Mouse (Mus musculus) midbrain, embryonic 12.5 days (tissue): ENCODE results near the gene Zscan10. TPM values are rescaled to one million over a fixed set of nuclear protein-coding genes. Genes with fewer than 3 reads are reported as not detected.

Experiments used
- ATAC-seq: fragments of 200-750 bp; cut with Nextera tagmentation; 2 replicates; pipeline ENCODE4 v1.8.0; 2017; ENCODE audit warnings: low read depth, moderate TSS enrichment, moderate library complexity; ENCODE audit not compliant: low FRiP score
- H3K27ac ChIP-seq: fragments of 300-500 bp; sonication (generic); replicated peaks from 2 replicates; pipeline ENCODE4 v1.5.1; 2016; ENCODE audit warnings: mild to moderate bottlenecking
- H3K27me3 ChIP-seq: fragments of 300-500 bp; sonication (generic); 2 replicates; pipeline ENCODE4 v1.6.1; 2016; ENCODE audit warnings: mild to moderate bottlenecking
- H3K36me3 ChIP-seq: fragments of 300-500 bp; sonication (generic); 2 replicates; pipeline ENCODE4 v1.6.1; 2016
- H3K4me1 ChIP-seq: fragments of 300-500 bp; sonication (generic); 2 replicates; pipeline ENCODE4 v1.6.1; 2016
- H3K4me2 ChIP-seq: fragments of 300-500 bp; sonication (generic); replicated peaks from 2 replicates; pipeline ENCODE4 v1.6.1; 2016; ENCODE audit warnings: mild to moderate bottlenecking, moderate library complexity
- H3K4me3 ChIP-seq: fragments of 300-500 bp; sonication (generic); 2 replicates; pipeline ENCODE4 v1.5.1; 2016; ENCODE audit warnings: mild to moderate bottlenecking
- H3K9ac ChIP-seq: fragments of 300-500 bp; sonication (generic); replicated peaks from 2 replicates; pipeline ENCODE4 v1.6.1; 2016; ENCODE audit warnings: mild to moderate bottlenecking, moderate library complexity
- H3K9me3 ChIP-seq: fragments of 300-500 bp; sonication (generic); 2 replicates; pipeline ENCODE4 v1.6.1; 2016; ENCODE audit warnings: mild to moderate bottlenecking
- WGBS: fragments of 180-500 bp; shearing (Covaris S2); methylation state at CpG from one replicate; pipeline ENCODE4 v1.1.7; 2016; 5-methylcytosine and 5-hydroxymethylcytosine counted together
- polyA plus RNA-seq: library from polyadenylated mRNA; unstranded; fragments of >200 nt; fragmentation: Nextera tagmentation; extraction: Ambion mirVana; gene quantifications from 2 replicates; pipeline ENCODE4 v1.2.1, GENCODE M21; 2016

Gene Zscan10
- 0.16 TPM in 1 of 2 replicates, not detected in the other for polyA plus RNA-seq

DNA sequence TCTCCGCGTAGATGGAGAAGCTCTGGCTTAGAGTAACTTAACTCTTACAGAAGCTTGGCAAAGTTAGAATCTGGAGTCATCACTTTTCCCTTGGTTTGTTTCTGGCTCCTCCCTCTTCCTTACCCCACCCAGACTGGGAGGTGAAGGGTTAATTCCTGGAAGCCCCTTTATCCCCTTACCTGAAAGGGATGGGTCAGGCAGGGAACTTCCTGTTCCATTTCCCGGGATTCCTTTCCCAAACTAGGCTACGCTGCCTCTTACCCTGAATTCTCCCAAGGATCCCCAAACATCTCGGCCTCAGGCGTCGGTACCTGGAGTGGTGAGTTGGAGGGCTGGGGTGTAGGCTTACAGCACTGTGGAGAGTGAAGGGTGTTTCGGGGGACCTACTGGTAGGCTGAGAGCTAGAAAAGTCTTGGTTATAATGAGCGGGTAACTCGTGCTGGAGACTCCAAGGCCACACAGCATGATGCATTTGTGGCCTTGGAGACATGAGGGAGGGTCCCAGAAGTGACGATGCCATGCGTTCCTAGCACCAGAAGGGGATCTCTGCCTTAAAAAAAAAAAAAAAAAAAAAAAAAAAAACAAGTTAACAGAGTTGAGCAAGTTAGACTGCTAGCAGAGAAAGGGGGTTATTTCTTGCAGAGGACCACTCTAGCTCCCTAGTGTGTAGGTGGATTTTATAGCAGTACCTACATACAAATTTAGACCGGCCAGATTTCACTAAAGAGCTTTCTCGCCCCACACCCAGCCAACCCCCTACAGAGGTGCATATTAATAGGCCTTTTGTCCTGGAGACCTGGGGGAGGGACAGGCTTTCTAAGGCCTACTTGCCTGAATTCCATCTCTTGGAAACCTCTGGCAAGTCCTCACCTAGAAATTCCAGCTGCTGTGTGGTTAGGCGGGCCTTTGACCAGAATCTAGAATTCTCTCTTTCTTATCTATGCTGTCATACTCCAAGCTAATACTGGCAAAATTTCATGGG, at the start of gene Zscan10:
Gene Zscan10 (plus strand): TSS at position 216 of the 982 bp plus-strand sequence.
- peaks cover 11% of the 10 kb centered on the region; the same call in 1 of the 2 replicates for H3K4me1 ChIP-seq
- peak within 1 kb of the TSS; percentile 62 for H3K4me2 ChIP-seq
- H3K4me3 ChIP-seq, result no peak within 1 kb of the TSS
- WGBS, result 22% methylated on average over 15 of the region's 15 CpGs
- no peaks in the 10 kb centered on the region for H3K9me3 ChIP-seq
- no peak for ATAC-seq
- H3K36me3 ChIP-seq, result no peaks in the 10 kb centered on the region
- H3K27ac ChIP-seq, result no peak within 1 kb of the TSS
- no peak within 1 kb of the TSS for H3K9ac ChIP-seq
- no peaks in the 10 kb centered on the region for H3K27me3 ChIP-seq

DNA sequence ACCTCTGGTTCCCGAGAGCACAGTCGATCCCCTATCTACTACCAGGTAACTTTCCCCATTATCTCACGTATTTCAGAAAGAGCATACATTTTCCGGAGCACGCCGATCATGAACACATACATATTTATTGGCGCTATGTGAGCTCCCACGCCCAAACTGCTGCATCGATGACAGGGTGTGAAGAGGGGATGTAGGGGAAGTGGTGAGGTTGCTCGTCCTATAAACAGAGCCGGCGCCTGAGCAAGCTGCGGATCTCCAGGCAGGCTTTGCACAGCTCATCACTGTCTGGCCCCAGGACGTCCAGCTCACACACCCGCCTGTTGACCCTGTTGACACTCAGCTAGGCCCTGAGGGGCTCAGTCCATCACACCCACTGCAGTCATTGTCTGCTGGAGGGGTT, 49.8 kb upstream of the Zscan10 start:
- peak overlapping the region; percentile 59 for H3K4me3 ChIP-seq

DNA sequence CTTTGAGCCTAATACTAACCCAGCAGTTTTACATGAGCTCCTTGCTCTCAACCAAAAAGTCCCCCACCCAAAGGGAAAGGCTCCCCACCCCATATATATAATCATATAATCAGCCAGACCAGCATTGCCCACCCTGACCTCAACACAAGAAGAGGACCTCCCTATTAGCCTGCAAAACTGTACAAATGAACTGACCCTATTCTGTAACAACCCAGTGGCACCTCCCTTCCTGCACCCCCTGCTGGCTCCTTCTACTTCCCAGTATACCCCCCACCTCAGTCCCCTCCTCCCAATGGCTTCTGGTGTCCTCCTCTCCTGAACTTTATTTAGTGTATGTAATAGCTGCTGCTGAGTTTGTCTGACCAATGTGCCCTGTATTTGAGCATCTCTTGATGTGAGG, 49.2 kb upstream of the Zscan10 start:
- no peak for ATAC-seq
- Histone ChIP-seq H3K27me3 (peaks cover 6% of the 10 kb centered on the region), H3K4me3 (peak overlapping the region; percentile 59), H3K4me1 (peaks cover 7% of the 10 kb centered on the region; the same call in 1 of the 2 replicates), H3K27ac (peak overlapping the region; percentile 65; the same call in 1 of the 2 replicates), H3K9me3 (no peaks in the 10 kb centered on the region), H3K36me3 (peaks cover 17% of the 10 kb centered on the region), H3K4me2 (peak overlapping the region; percentile 61), H3K9ac (peak overlapping the region; percentile 59; the same call in 1 of the 2 replicates)

More for the DNA sequence above, 49.8 kb upstream of the Zscan10 start:
- Histone ChIP-seq H3K27ac (peak overlapping the region; percentile 65), H3K36me3 (peaks cover 12% of the 10 kb centered on the region), H3K4me1 (peaks cover 7% of the 10 kb centered on the region; the same call in 1 of the 2 replicates), H3K9ac (peak overlapping the region; percentile 59), H3K27me3 (peaks cover 6% of the 10 kb centered on the region), H3K9me3 (no peaks in the 10 kb centered on the region), H3K4me2 (peak overlapping the region; percentile 61)
- peak; percentile 17 for ATAC-seq
- 0% methylated on average over 15 of the region's 15 CpGs for WGBS

DNA sequence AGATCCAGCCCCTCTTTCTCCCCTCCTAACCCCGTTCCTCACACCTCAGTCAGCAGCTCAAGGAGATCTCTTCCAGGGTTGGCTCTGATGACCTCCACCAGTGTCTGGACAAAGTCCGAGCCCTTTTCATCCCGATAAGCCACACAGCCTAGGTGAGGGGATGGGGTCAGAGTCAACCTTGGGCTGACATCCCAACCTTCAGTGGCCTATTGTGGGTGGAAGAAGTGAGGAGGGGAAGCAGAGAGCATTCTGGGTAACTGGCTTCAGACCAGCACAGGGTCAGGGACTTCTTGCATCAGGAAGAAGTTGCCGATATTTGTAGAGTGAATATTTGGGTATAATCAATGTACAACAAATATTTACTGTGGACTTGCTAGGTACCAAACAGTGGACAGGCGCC, 48.7 kb upstream of the Zscan10 start:
- 72% methylated on average over 5 of the region's 5 CpGs for WGBS
- no peak for ATAC-seq
- Histone ChIP-seq H3K4me2 (no peak overlapping the region), H3K27me3 (peaks cover 6% of the 10 kb centered on the region), H3K36me3 (peaks cover 23% of the 10 kb centered on the region), H3K4me1 (peaks cover 7% of the 10 kb centered on the region; the same call in 1 of the 2 replicates), H3K27ac (no peak overlapping the region), H3K9ac (no peak overlapping the region), H3K4me3 (no peak overlapping the region), H3K9me3 (no peaks in the 10 kb centered on the region)

DNA sequence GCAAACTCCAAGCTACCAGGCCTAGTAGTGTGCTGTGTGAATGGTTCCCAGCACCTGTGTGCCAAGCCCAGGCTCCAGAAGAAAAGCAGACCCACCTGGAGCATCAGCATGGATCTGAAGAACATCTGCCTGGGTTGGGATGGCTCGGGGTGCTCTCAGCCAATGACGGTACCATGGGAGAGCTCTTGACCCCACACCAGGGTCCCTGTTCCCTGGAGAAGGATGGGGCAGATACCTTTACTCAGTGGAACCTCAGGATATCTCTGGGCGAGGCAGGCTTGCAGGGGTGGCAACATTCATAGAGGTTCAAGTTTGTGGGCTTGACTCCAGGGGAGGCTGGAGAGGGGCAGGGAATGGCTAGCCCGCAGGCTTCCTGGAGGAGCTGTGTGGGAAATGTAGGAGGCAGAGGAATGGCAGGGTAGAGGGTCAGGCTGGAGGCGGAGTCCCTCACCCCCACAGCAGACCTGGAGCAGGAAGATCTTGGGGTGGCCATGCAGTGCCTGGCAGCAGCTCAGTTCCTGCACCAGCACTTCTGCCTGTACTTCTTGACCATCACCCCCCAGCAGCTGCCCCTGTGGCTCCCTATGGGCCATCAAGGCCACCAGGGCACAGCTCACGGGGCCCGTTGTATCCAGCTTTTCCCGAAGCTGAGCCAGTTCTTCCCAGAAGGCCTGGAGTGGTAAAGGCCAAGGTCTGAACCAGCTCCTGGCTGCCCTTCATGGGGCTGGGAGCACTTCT, 47.6 kb upstream of the Zscan10 start:
- Histone ChIP-seq H3K4me3 (0 out of 2 replicates have a peak overlapping the region, but pooled peaks have one; percentile 3), H3K9ac (no peak overlapping the region), H3K4me1 (peaks cover 7% of the 10 kb centered on the region; the same call in 1 of the 2 replicates), H3K27ac (no peak overlapping the region), H3K4me2 (no peak overlapping the region), H3K27me3 (peaks cover 6% of the 10 kb centered on the region), H3K9me3 (no peaks in the 10 kb centered on the region), H3K36me3 (peaks cover 34% of the 10 kb centered on the region)
- no peak for ATAC-seq
- 85% methylated on average over 8 of the region's 8 CpGs for WGBS

DNA sequence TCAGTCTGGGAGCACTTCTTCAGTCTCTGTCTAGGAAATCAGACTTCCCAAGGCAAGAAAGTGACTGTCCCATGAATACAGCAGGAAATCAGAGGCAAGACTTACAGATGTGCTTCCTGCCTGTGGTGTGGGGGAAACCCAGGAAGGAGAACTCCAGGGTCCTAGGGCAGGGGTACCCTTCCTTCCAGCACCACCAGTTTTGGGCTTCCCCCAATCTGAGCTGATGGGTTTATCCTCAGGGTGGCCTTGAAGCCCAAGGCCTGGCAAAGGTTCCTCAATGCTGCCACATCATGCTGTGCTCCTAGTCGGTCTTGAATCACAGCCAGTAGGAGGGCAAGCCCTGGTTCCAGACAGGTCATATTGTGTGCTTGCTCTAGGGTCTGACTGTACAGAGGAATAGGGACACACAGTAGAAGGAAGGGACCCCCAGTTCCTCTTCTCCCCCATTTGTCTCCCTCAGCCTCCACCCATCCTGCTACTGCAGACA, 47.0 kb upstream of the Zscan10 start:
- H3K9me3 ChIP-seq, result no peaks in the 10 kb centered on the region
- peaks cover 6% of the 10 kb centered on the region for H3K27me3 ChIP-seq
- H3K27ac ChIP-seq, result no peak overlapping the region
- peaks cover 40% of the 10 kb centered on the region for H3K36me3 ChIP-seq
- no peak overlapping the region for H3K4me3 ChIP-seq
- no peak overlapping the region for H3K4me2 ChIP-seq
- H3K9ac ChIP-seq, result no peak overlapping the region
- H3K4me1 ChIP-seq, result peaks cover 7% of the 10 kb centered on the region; the same call in 1 of the 2 replicates
- no peak for ATAC-seq
- WGBS, result 77% methylated on average over 1 of the region's 1 CpGs

DNA sequence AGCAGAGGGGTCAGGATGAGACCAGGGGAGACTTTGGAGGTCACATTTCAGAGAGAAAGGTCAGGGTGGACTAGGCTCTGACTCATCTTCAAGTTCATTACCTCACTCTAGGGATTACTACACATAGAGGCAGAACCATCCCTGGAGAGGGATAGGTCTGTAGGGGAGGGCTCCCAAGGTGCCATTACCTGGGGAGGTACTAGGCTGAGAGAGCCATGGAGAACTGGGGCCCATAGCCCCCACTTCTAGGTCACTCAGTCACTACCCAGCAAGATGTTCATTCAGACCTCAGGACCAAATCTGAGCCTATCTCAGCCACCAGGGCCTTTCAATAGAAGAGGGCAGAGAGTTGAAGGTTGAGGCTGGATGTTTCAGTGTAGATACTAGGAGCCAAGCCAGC, 46.3 kb upstream of the Zscan10 start:
- H3K4me2 ChIP-seq, result no peak overlapping the region
- no peak overlapping the region for H3K27ac ChIP-seq
- no peak overlapping the region for H3K9ac ChIP-seq
- H3K27me3 ChIP-seq, result peaks cover 6% of the 10 kb centered on the region
- ATAC-seq, result no peak
- H3K36me3 ChIP-seq, result peaks cover 46% of the 10 kb centered on the region
- H3K4me3 ChIP-seq, result no peak overlapping the region
- H3K4me1 ChIP-seq, result peaks cover 6% of the 10 kb centered on the region; the same call in 1 of the 2 replicates
- H3K9me3 ChIP-seq, result no peaks in the 10 kb centered on the region

DNA sequence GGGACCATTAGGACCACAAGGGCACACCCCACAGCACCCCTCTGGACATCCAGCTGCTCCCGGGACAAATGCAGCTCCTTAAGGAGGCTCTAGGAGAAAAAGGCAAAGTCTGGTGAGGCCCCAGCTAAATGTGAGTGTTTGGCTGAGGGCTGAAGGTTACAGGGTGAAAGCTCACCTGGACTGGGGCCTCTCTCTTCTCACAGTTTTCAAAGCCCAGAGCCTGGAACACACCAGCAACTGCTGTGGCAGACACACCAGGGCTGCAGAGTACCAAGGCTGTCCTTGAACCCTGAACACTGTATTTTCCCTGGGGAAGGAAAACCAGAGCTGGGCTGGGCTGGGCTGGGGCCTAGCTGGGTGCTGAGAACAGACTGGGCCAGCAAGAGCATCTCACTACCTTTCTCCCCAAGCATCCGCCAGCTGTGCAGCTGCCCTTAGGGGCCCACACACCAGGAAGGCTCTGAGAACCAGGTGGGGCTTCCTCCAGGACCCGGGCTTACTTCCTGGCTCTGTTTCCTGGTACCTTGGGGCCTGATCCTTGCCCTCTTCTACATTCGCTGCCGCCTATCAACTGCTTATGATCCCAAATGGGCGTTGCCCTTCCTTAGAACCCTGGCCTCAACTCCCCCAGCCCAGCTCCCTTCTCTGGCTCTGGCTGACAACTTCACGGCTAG, 45.3 kb upstream of the Zscan10 start:
- Histone ChIP-seq H3K9me3 (no peaks in the 10 kb centered on the region), H3K4me2 (no peak overlapping the region), H3K27ac (no peak overlapping the region), H3K4me3 (no peak overlapping the region), H3K9ac (no peak overlapping the region), H3K4me1 (no peaks in the 10 kb centered on the region), H3K27me3 (peaks cover 6% of the 10 kb centered on the region), H3K36me3 (peaks cover 57% of the 10 kb centered on the region)
- WGBS, result 84% methylated on average over 7 of the region's 7 CpGs
- ATAC-seq, result no peak

DNA sequence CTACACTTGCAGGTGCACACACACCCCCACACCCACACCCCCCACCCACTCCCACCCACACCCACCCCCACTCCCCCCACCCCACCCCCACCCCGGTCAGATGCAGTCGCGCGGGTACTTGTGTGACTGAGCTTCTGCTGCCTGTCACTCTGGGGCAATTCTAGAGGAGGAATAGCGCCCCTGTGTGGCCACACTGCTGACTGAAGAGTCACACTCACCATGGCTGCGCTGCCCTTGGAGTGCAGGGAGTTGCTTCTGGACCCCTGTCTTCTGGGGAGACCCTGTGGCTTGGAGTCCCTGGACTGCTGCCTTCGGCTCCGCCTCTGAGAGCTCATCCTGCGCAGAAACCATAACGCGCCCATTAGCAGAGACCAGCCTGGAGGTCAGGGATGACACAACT, 40.9 kb upstream of the Zscan10 start:
- Histone ChIP-seq H3K4me2 (no peak overlapping the region), H3K9me3 (no peaks in the 10 kb centered on the region), H3K4me3 (no peak overlapping the region), H3K9ac (no peak overlapping the region), H3K27ac (no peak overlapping the region), H3K36me3 (peaks cover 66% of the 10 kb centered on the region), H3K4me1 (peaks cover 9% of the 10 kb centered on the region), H3K27me3 (no peaks in the 10 kb centered on the region)
- no peak for ATAC-seq
- 55% methylated on average over 11 of the region's 11 CpGs for WGBS

DNA sequence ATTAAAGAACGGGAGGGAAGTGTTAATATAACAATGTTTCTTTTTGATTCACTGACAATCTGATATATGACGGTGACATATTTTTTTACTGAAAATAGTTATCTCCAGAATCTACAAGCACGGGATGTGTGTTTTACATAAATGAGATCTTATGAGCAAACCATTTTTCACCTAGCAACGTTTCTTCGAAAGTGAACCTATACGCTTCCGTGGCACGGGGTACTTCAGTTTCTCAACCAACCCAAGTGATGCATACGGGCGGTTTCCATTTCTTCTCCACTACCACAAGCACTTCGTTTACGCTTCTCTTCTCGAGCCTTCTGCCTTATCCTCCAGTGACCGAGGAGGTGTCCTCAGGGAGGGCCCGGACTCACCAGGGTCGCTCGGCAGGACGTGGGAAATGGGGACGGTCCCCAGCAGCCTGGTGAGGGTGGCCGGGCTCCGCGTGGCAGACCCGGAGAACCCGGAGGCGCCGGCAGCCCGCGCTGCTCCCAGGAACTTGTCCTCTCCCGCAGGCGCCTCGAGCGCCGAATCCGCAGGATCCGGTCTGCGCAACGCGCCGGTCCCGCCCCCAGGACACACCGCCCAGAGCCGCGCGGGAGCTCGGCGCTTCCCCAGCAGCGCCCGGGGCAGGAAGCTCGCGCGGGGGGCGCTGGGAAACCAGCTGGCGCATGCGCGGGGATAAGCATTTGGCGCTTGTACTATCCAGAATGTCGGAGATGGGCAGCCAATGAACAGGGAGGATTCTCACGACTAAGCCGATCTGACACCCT, 36.9 kb upstream of the Zscan10 start, which contains the start of gene Zfp213:
Gene Zfp213 (minus strand): TSS at position 644 of the 773 bp plus-strand sequence.
- ATAC-seq, result peak; percentile 97
- peak within 1 kb of the TSS; percentile 87 for H3K9ac ChIP-seq
- H3K9me3 ChIP-seq, result no peaks in the 10 kb centered on the region
- H3K27ac ChIP-seq, result peak within 1 kb of the TSS; percentile 94
- H3K4me3 ChIP-seq, result peak within 1 kb of the TSS; percentile 83
- peaks cover 16% of the 10 kb centered on the region for H3K4me1 ChIP-seq
- H3K27me3 ChIP-seq, result no peaks in the 10 kb centered on the region
- WGBS, result 1% methylated on average over 59 of the region's 59 CpGs
- peaks cover 27% of the 10 kb centered on the region for H3K36me3 ChIP-seq
- peak within 1 kb of the TSS; percentile 72 for H3K4me2 ChIP-seq

DNA sequence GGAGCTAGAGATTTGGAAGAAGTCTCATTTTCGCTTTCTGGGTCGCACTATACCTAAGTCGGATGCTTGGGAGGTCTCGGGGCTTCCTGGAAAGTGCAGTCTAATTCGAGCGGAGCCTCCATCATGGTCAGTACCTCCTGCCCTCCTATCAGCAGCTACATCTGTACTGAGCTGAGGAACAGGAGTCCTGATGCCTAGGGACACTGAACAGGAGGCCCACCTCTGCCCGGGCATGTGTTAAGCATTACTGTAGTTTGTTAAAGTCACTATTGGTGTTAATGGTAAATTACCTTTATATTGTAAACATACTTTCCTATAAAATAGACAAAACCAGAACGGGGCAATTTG, 36.3 kb upstream of the Zscan10 start:
- peak; percentile 86 for ATAC-seq
- Histone ChIP-seq H3K4me3 (peak overlapping the region; percentile 83), H3K27me3 (no peaks in the 10 kb centered on the region), H3K4me2 (peak overlapping the region; percentile 72), H3K27ac (peak overlapping the region; percentile 94), H3K4me1 (peaks cover 16% of the 10 kb centered on the region), H3K36me3 (peaks cover 21% of the 10 kb centered on the region), H3K9ac (peak overlapping the region; percentile 87), H3K9me3 (no peaks in the 10 kb centered on the region)
- WGBS, result under 1% methylated on average over 8 of the region's 8 CpGs
